Mouse (Mus musculus): ENCODE data around the gene Ap3m1. TPM values are rescaled to one million over a fixed set of nuclear protein-coding genes. Genes with fewer than 3 reads are reported as not detected.

Ap3m1 gene
- polyA plus RNA-seq, 1 experiment from 2014 or later, result 53.7 TPM

GRCm38 (mm10) chr14:21047840-21048239 lies 4.5 kb downstream of the Ap3m1 start:
- H3K4me3 ChIP-seq, result no peak overlapping the region
- H3K9me3 ChIP-seq (replicated peaks), result no peaks in the 10 kb centered on the region
- 82% methylated on average over 2 of the region's 2 CpGs for WGBS
- no peak for ATAC-seq (replicated peaks; ENCODE audit: insufficient number of reproducible peaks, insufficient read depth, low FRiP score, low read depth)
- no peaks in the 10 kb centered on the region for H3K27me3 ChIP-seq
- H3K9ac ChIP-seq, result no peak overlapping the region
- H3K4me1 ChIP-seq (replicated peaks), result peaks cover 17% of the 10 kb centered on the region
- no peak overlapping the region for H3K27ac ChIP-seq
- H3K4me2 ChIP-seq, result no peak overlapping the region
- H3K36me3 ChIP-seq, result peaks cover 8% of the 10 kb centered on the region

DNA sequence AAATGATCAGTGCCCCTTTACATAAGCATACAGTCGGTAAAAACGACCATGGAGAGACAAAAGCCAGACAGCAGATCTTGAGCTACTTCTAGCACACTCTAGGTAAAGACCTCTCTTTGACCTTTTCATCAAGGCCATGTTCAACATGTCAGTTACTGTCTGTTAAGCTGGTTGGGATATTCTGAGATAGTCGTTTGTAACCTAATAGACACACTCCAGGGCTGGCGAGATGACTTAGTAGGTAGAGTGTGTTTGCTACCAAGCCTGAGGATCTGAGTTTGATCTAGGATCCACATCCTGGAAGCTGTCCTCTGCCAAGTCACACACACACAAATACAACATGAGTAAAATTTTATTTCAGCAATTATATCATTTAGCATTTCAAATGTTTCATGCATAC lies 12.7 kb downstream of the Ap3m1 start:
- Histone ChIP-seq H3K4me1 (replicated peaks) (peaks cover 3% of the 10 kb centered on the region; the same call in 1 of the 2 replicates), H3K9ac (no peak overlapping the region), H3K27me3 (no peaks in the 10 kb centered on the region), H3K9me3 (replicated peaks) (no peaks in the 10 kb centered on the region), H3K36me3 (peaks cover 35% of the 10 kb centered on the region), H3K4me2 (no peak overlapping the region), H3K27ac (no peak overlapping the region), H3K4me3 (no peak overlapping the region)
- 44% methylated on average over 4 of the region's 4 CpGs for WGBS
- ATAC-seq (replicated peaks; ENCODE audit: insufficient number of reproducible peaks, insufficient read depth, low FRiP score, low read depth), result no peak

GRCm38 (mm10) chr14:21039077-21039476 lies 13.2 kb downstream of the Ap3m1 start:
- no peak overlapping the region for H3K27ac ChIP-seq
- no peak overlapping the region for H3K4me3 ChIP-seq
- H3K4me2 ChIP-seq, result no peak overlapping the region
- no peak for ATAC-seq (replicated peaks; ENCODE audit: insufficient number of reproducible peaks, insufficient read depth, low FRiP score, low read depth)
- H3K9ac ChIP-seq, result no peak overlapping the region
- H3K9me3 ChIP-seq (replicated peaks), result no peaks in the 10 kb centered on the region
- no peaks in the 10 kb centered on the region for H3K27me3 ChIP-seq
- H3K4me1 ChIP-seq (replicated peaks), result peaks cover 3% of the 10 kb centered on the region; the same call in 1 of the 2 replicates
- 63% methylated on average over 12 of the region's 12 CpGs for WGBS
- peaks cover 40% of the 10 kb centered on the region for H3K36me3 ChIP-seq

GRCm38 (mm10) chr14:21034791-21035190 lies 17.5 kb downstream of the Ap3m1 start:
- WGBS, result 91% methylated on average over 3 of the region's 3 CpGs
- no peaks in the 10 kb centered on the region for H3K9me3 ChIP-seq (replicated peaks)

GRCm38 (mm10) chr14:21034271-21034670 lies 18.0 kb downstream of the Ap3m1 start:
- no peak overlapping the region for H3K4me2 ChIP-seq
- no peaks in the 10 kb centered on the region for H3K9me3 ChIP-seq (replicated peaks)
- H3K36me3 ChIP-seq, result peaks cover 80% of the 10 kb centered on the region
- WGBS, result 86% methylated on average over 4 of the region's 4 CpGs
- H3K4me3 ChIP-seq, result no peak overlapping the region
- no peaks in the 10 kb centered on the region for H3K27me3 ChIP-seq
- H3K4me1 ChIP-seq (replicated peaks), result peaks cover 7% of the 10 kb centered on the region; the same call in 1 of the 2 replicates
- no peak for ATAC-seq (replicated peaks; ENCODE audit: insufficient number of reproducible peaks, insufficient read depth, low FRiP score, low read depth)
- no peak overlapping the region for H3K9ac ChIP-seq
- H3K27ac ChIP-seq, result no peak overlapping the region

More at GRCm38 (mm10) chr14:21034791-21035190, 17.5 kb downstream of the Ap3m1 start:
- H3K9ac ChIP-seq, result no peak overlapping the region
- H3K4me3 ChIP-seq, result no peak overlapping the region
- no peak overlapping the region for H3K27ac ChIP-seq
- peaks cover 79% of the 10 kb centered on the region for H3K36me3 ChIP-seq
- no peaks in the 10 kb centered on the region for H3K27me3 ChIP-seq
- H3K4me1 ChIP-seq (replicated peaks), result peaks cover 7% of the 10 kb centered on the region; the same call in 1 of the 2 replicates
- H3K4me2 ChIP-seq, result no peak overlapping the region
- no peak for ATAC-seq (replicated peaks; ENCODE audit: insufficient number of reproducible peaks, insufficient read depth, low FRiP score, low read depth)

- H3K9me3 ChIP-seq (replicated peaks), result no peaks in the 10 kb centered on the region
- 73% methylated on average over 6 of the region's 6 CpGs for WGBS
- no peaks in the 10 kb centered on the region for H3K27me3 ChIP-seq
- H3K9ac ChIP-seq, result no peak overlapping the region
- peak; percentile 89 for ATAC-seq (replicated peaks; ENCODE audit: insufficient number of reproducible peaks, insufficient read depth, low FRiP score, low read depth)
- H3K4me1 ChIP-seq (replicated peaks), result peaks cover 9% of the 10 kb centered on the region; the same call in 1 of the 2 replicates
- H3K27ac ChIP-seq, result peak overlapping the region; percentile 63
- peaks cover 86% of the 10 kb centered on the region for H3K36me3 ChIP-seq
- no peak overlapping the region for H3K4me2 ChIP-seq
- H3K4me3 ChIP-seq, result no peak overlapping the region
Measured at GRCm38 (mm10) chr14:21031783-21032511, 20.4 kb downstream of the Ap3m1 start.

- Histone ChIP-seq H3K27ac (no peak overlapping the region), H3K4me2 (no peak overlapping the region), H3K36me3 (peaks cover 95% of the 10 kb centered on the region), H3K4me3 (no peak overlapping the region), H3K27me3 (no peaks in the 10 kb centered on the region), H3K4me1 (replicated peaks) (peaks cover 9% of the 10 kb centered on the region; the same call in 1 of the 2 replicates), H3K9me3 (replicated peaks) (no peaks in the 10 kb centered on the region), H3K9ac (no peak overlapping the region)
- ATAC-seq (replicated peaks; ENCODE audit: insufficient number of reproducible peaks, insufficient read depth, low FRiP score, low read depth), result 0 out of 2 replicates have a peak, but pooled peaks have one; percentile 20
- 72% methylated on average over 11 of the region's 11 CpGs for WGBS
Measured at GRCm38 (mm10) chr14:21029025-21029659, 23.2 kb downstream of the Ap3m1 start.

GRCm38 (mm10) chr14:21027542-21027941 lies 24.8 kb downstream of the Ap3m1 start:
- H3K36me3 ChIP-seq, result peaks cover 96% of the 10 kb centered on the region
- no peak for ATAC-seq (replicated peaks; ENCODE audit: insufficient number of reproducible peaks, insufficient read depth, low FRiP score, low read depth)
- H3K27me3 ChIP-seq, result no peaks in the 10 kb centered on the region
- no peaks in the 10 kb centered on the region for H3K9me3 ChIP-seq (replicated peaks)
- no peak overlapping the region for H3K27ac ChIP-seq
- peaks cover 9% of the 10 kb centered on the region; the same call in 1 of the 2 replicates for H3K4me1 ChIP-seq (replicated peaks)
- no peak overlapping the region for H3K9ac ChIP-seq
- H3K4me3 ChIP-seq, result no peak overlapping the region
- no peak overlapping the region for H3K4me2 ChIP-seq

- WGBS, result 94% methylated on average over 8 of the region's 8 CpGs
Measured at GRCm38 (mm10) chr14:21020435-21020834, 31.9 kb downstream of the Ap3m1 start.

DNA sequence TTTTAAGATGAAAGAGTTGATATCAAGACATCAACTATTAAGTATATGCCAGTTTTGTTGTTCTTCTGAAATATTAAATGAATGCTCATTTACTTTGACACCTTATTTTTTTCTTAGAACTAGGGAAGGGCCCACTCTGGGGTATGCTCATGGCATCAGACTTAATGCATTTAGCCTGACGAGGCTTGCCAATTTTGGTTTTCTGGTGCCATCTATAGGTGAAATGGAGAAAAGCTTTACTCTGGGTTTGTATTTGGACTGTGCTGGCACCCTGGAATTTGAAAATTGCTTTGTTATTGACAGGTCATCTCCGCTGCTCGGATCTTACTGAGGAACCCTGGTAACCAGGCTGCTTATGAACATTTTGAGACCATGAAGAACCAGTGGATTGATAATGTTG lies 33.3 kb downstream of the Ap3m1 start:
- Histone ChIP-seq H3K4me2 (no peak overlapping the region), H3K36me3 (peaks cover 79% of the 10 kb centered on the region), H3K9me3 (replicated peaks) (no peaks in the 10 kb centered on the region), H3K4me1 (replicated peaks) (no peaks in the 10 kb centered on the region), H3K4me3 (no peak overlapping the region), H3K27me3 (no peaks in the 10 kb centered on the region), H3K27ac (no peak overlapping the region), H3K9ac (no peak overlapping the region)
- 58% methylated on average over 3 of the region's 3 CpGs for WGBS
- 0 out of 2 replicates have a peak, but pooled peaks have one; percentile 35 for ATAC-seq (replicated peaks; ENCODE audit: insufficient number of reproducible peaks, insufficient read depth, low FRiP score, low read depth)

More at GRCm38 (mm10) chr14:21020435-21020834, 31.9 kb downstream of the Ap3m1 start:
- Histone ChIP-seq H3K27me3 (no peaks in the 10 kb centered on the region), H3K4me1 (replicated peaks) (no peaks in the 10 kb centered on the region), H3K36me3 (peaks cover 86% of the 10 kb centered on the region), H3K9me3 (replicated peaks) (no peaks in the 10 kb centered on the region), H3K4me3 (no peak overlapping the region), H3K27ac (no peak overlapping the region), H3K4me2 (no peak overlapping the region), H3K9ac (no peak overlapping the region)
- no peak for ATAC-seq (replicated peaks; ENCODE audit: insufficient number of reproducible peaks, insufficient read depth, low FRiP score, low read depth)

GRCm38 (mm10) chr14:21017871-21018270 lies 34.4 kb downstream of the Ap3m1 start:
- Histone ChIP-seq H3K27me3 (no peaks in the 10 kb centered on the region), H3K4me3 (no peak overlapping the region), H3K4me1 (replicated peaks) (no peaks in the 10 kb centered on the region), H3K36me3 (peaks cover 79% of the 10 kb centered on the region), H3K9ac (no peak overlapping the region), H3K4me2 (no peak overlapping the region), H3K27ac (no peak overlapping the region), H3K9me3 (replicated peaks) (no peaks in the 10 kb centered on the region)
- no peak for ATAC-seq (replicated peaks; ENCODE audit: insufficient number of reproducible peaks, insufficient read depth, low FRiP score, low read depth)
- WGBS, result 90% methylated on average over 5 of the region's 5 CpGs
